Mouse (Mus musculus) midbrain, embryonic 15.5 days (tissue): Measurements from ENCODE around the gene Gm38392. TPM values are rescaled to one million over a fixed set of nuclear protein-coding genes. Genes with fewer than 3 reads are reported as not detected.

ENCODE experiments used
- ATAC-seq: fragments of 200-750 bp; cut with Nextera tagmentation; replicated peaks from 2 replicates; pipeline ENCODE4 v1.8.0; 2017; ENCODE audit warnings: moderate TSS enrichment
- H3K27ac ChIP-seq: fragments of 300-500 bp; sonication (generic); 2 replicates; pipeline ENCODE4 v1.5.1; 2015; ENCODE audit warnings: mild to moderate bottlenecking, inconsistent platforms
- H3K27me3 ChIP-seq: fragments of 300-500 bp; sonication (generic); replicated peaks from 2 replicates; pipeline ENCODE4 v1.6.1; 2015; ENCODE audit warnings: inconsistent platforms
- H3K36me3 ChIP-seq: fragments of 300-500 bp; sonication (generic); replicated peaks from 2 replicates; pipeline ENCODE4 v1.6.1; 2015; ENCODE audit warnings: inconsistent platforms
- H3K4me1 ChIP-seq: fragments of 300-500 bp; sonication (generic); 2 replicates; pipeline ENCODE4 v1.6.1; 2015; ENCODE audit warnings: inconsistent platforms
- H3K4me2 ChIP-seq: fragments of 300-500 bp; sonication (generic); 2 replicates; pipeline ENCODE4 v1.6.1; 2015; ENCODE audit warnings: inconsistent platforms, mild to moderate bottlenecking, moderate library complexity
- H3K4me3 ChIP-seq: fragments of 300-500 bp; sonication (generic); 2 replicates; pipeline ENCODE4 v1.5.1; 2015; ENCODE audit warnings: mild to moderate bottlenecking, inconsistent platforms
- H3K9ac ChIP-seq: fragments of 300-500 bp; sonication (generic); 2 replicates; pipeline ENCODE4 v1.6.1; 2015; ENCODE audit warnings: mild to moderate bottlenecking, inconsistent platforms
- H3K9me3 ChIP-seq: fragments of 300-500 bp; sonication (generic); 2 replicates; pipeline ENCODE4 v1.6.1; 2016; ENCODE audit warnings: inconsistent platforms
- WGBS: fragments of 180-500 bp; shearing (Covaris S2); methylation state at CpG from one replicate; pipeline ENCODE4 v1.1.7; 2015; ENCODE audit warnings: mixed read lengths; 5-methylcytosine and 5-hydroxymethylcytosine counted together
- polyA plus RNA-seq: library from polyadenylated mRNA; unstranded; fragments of >200 nt; fragmentation: Nextera tagmentation; extraction: Ambion mirVana; gene quantifications from 2 replicates; pipeline ENCODE4 v1.2.1, GENCODE M21; 2015

Gm38392 gene
- polyA plus RNA-seq, 1 experiment from 2014 or later, result not detected

DNA sequence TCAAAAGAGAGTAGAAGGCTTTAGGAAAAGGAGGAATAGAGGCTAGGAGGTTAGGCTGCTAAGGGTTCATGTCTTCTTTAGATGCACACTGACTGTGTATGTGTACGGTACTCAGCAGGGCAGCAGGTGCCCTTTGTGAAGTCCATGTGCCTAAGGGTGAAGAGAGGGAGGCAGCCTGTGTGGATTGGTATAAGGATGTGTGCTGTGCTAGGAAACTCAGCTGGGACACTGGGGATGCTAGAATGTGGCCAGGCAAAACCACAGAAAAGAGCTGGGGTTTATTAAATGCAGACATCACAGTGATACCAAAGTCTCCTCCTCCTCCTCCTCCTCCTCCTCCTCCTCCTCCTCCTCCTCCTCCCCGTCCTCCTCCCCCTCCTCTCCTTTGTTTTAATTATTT, 69.3 kb downstream of the Gm38392 start:
- Histone ChIP-seq H3K27ac (peak overlapping the region; percentile 76), H3K9ac (peak overlapping the region; percentile 42), H3K9me3 (no peaks in the 10 kb centered on the region), H3K27me3 (peaks cover 16% of the 10 kb centered on the region), H3K4me3 (peak overlapping the region; percentile 47), H3K4me1 (peaks cover 54% of the 10 kb centered on the region), H3K36me3 (no peaks in the 10 kb centered on the region), H3K4me2 (peak overlapping the region; percentile 63)
- ATAC-seq, result no peak
- 35% methylated on average over 1 of the region's 2 CpGs for WGBS

DNA sequence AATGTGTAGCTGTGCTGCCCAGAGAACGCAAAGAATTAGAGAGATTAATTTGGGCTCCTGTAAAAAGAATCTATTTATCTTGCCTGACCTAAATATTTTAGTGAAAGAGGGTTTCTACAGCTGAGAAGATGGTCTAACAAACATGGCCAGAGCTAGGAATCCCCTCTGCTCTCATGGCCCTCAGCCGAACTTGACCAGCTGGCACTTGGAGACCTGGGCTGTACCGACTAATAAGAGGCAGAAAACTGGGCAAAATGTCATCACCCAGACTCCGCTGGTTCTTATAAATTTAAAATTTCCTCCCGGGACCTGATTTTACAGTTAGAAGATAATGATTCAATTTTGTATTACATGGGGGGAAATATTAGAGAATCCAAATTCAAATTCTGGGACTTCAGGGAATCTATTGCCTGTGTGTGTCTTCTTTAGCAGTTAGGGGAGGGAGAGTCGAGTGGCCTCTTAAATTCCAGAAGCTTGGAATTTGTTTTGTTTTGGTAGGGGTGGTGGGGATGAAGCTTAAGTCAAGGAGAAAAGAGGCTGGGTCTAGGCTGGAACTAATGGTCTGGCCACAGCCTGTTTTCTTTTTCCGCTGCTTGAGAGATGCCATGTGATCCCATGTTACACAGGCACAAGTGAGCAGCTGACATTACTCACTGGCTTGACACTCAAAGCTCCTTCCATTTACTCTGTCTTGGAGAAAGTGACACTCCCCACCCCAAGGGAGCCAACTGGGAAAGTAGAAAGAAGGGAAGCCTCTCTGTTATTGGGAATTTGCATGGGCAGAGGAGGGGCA, 70.3 kb downstream of the Gm38392 start:
- 15% methylated on average over 7 of the region's 7 CpGs for WGBS
- ATAC-seq, result no peak
- Histone ChIP-seq H3K36me3 (no peaks in the 10 kb centered on the region), H3K4me1 (peaks cover 51% of the 10 kb centered on the region), H3K9me3 (no peaks in the 10 kb centered on the region), H3K9ac (peak overlapping the region; percentile 48; the same call in 1 of the 2 replicates), H3K4me2 (peak overlapping the region; percentile 63), H3K27ac (peak overlapping the region; percentile 76), H3K4me3 (peak overlapping the region; percentile 47), H3K27me3 (peaks cover 24% of the 10 kb centered on the region)

DNA sequence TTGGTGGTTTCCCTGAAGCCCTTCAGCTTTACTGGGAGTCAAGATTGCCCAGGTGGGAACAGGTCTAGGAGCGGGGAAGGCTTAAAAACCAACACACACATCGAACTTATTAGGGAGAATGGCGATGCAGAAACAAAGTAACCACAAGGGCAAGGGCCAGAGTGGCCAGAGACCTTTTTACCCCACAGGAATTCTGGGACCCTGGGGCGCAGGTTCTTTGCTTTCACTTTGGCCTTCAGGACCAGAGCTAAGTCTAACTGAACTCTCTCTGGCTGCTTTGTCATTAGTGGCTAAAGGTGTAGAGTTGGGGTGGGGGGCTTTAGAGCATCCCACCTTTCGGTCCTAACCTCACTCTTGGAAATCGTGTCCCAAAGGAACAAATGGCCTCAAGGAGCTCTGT, 70.9 kb downstream of the Gm38392 start:
- WGBS, result 16% methylated on average over 6 of the region's 6 CpGs
- Histone ChIP-seq H3K4me1 (peaks cover 46% of the 10 kb centered on the region), H3K27me3 (peaks cover 27% of the 10 kb centered on the region), H3K36me3 (no peaks in the 10 kb centered on the region), H3K4me2 (peak overlapping the region; percentile 63), H3K27ac (peak overlapping the region; percentile 76), H3K9ac (peak overlapping the region; percentile 48), H3K9me3 (no peaks in the 10 kb centered on the region), H3K4me3 (peak overlapping the region; percentile 47)
- no peak for ATAC-seq

DNA sequence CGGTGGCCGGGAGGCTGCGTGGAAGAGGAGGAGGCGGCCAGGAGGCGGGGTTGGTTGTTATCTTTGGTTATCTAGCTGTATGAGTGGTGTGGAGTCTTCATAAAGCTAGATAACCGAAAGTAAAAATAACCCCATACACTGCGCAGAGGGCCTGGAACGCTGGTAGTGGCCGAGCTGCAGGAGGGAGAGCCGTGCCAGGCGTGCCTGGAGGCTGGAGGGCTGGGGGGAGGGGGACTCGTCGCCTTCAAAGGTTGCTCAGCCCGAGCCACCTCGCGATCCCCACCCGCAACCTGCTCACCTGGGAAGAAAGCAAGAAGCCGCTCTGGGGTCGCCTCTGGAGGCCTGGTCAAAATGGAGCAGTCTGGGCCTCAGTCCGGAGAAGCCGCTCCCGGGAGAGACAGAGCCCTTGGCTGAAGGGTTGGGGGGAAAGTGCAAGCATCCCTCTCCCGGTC, 71.4 kb downstream of the Gm38392 start:
- H3K27ac ChIP-seq, result peak overlapping the region; percentile 76
- peak overlapping the region; percentile 47 for H3K4me3 ChIP-seq
- peaks cover 31% of the 10 kb centered on the region for H3K27me3 ChIP-seq
- H3K4me2 ChIP-seq, result peak overlapping the region; percentile 63
- WGBS, result 4% methylated on average over 23 of the region's 23 CpGs
- peaks cover 45% of the 10 kb centered on the region for H3K4me1 ChIP-seq
- no peaks in the 10 kb centered on the region for H3K36me3 ChIP-seq
- peak overlapping the region; percentile 48 for H3K9ac ChIP-seq
- ATAC-seq, result no peak
- no peaks in the 10 kb centered on the region for H3K9me3 ChIP-seq

DNA sequence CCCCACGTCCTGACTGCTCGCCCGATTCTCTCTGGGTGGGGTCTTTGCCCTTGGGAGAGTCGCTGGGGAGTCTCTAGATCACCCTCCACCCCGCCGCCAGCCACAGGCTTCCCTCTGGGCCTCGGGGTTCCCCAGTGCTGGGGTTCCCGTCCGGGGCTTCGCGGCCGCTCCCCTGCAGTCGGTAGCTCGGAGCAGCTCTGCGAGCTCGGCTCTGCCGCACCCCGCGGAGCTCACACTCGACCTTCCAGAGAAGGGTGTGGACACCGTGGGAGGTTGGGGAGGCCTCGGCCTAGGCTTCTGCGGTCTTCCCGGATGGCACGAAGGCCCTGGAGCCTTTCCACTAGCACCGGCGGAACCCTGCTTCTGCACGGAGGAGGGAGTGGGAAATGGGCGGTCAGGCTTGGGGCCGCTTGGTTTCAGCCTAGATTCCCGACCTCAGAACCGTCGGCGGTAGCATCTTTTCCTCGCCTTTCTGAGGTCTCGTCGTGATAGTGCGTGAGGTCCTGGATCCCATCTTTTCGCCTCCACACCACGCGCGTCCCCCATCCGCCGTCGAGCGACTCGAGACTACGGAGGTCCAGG, 71.9 kb downstream of the Gm38392 start:
- Histone ChIP-seq H3K4me3 (peak overlapping the region; percentile 47), H3K9me3 (no peaks in the 10 kb centered on the region), H3K4me2 (peak overlapping the region; percentile 63), H3K27ac (peak overlapping the region; percentile 76), H3K36me3 (no peaks in the 10 kb centered on the region), H3K27me3 (peaks cover 35% of the 10 kb centered on the region), H3K9ac (peak overlapping the region; percentile 48), H3K4me1 (peaks cover 40% of the 10 kb centered on the region)
- ATAC-seq, result no peak
- 3% methylated on average over 48 of the region's 48 CpGs for WGBS

DNA sequence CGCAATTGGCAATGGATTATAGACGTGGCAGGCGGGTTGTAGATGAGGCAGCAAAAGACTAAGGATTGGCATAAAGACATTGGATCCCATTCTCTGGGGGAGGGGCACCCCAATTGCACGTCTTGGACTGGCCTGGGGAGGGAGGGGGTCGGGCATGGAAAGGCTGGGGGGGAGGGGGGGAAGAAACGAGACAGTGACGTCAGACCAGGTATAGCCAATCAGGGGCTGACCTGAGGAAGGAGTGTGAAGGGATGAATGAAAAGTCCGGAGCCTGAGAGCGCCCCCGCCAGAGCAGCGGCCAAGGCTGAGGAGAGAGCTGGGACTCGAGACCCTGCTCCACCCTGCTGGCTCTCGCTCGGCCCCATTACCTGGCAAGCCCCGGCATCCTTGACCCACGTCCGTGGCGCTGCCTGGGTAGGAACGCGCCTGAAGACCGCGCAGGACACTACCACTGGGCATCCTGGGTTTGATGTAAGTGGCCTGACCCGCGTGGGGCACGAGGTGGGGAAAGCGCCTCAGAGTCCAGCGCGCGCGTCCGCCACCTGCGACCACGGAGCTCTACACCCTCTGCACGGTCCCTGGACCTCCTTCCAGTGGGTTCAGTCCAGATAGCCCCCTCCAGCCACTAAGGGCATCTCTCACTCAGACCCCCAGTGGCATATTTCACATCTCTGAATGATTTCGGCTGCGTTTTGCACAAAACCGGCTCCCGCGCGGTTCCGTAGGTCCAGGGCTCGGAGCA, 72.6 kb downstream of the Gm38392 start:
- peak; percentile 89 for ATAC-seq
- Histone ChIP-seq H3K9me3 (no peaks in the 10 kb centered on the region), H3K27me3 (peaks cover 41% of the 10 kb centered on the region), H3K9ac (peak overlapping the region; percentile 48), H3K27ac (peak overlapping the region; percentile 76), H3K4me2 (peak overlapping the region; percentile 63), H3K36me3 (no peaks in the 10 kb centered on the region), H3K4me1 (peaks cover 41% of the 10 kb centered on the region), H3K4me3 (peak overlapping the region; percentile 47)
- WGBS, result 2% methylated on average over 42 of the region's 42 CpGs

DNA sequence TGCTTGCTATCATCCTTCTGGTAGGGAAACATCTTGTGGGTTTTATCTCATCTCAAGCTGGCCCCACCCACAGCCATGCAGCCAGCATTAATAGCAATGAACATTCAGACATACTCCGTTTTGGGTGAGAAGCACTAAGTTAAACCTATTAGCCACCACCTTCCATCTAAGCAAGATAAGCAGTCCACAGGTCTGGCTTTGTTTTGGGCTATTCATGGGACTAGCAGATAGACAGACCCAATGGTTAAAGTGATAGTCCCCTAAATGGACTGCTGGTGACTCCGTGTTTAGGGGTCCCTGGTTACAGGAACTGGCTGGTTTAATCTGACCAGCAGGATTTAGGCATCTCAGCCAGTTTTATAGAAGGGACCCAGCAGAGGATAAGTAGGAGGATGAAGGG, 74.0 kb downstream of the Gm38392 start:
- 6% methylated on average over 2 of the region's 2 CpGs for WGBS
- H3K27ac ChIP-seq, result peak overlapping the region; percentile 76
- peaks cover 46% of the 10 kb centered on the region for H3K27me3 ChIP-seq
- peak overlapping the region; percentile 63 for H3K4me2 ChIP-seq
- peaks cover 49% of the 10 kb centered on the region for H3K4me1 ChIP-seq
- H3K9ac ChIP-seq, result peak overlapping the region; percentile 5; the same call in 1 of the 2 replicates
- no peaks in the 10 kb centered on the region for H3K36me3 ChIP-seq
- no peaks in the 10 kb centered on the region for H3K9me3 ChIP-seq
- ATAC-seq, result no peak
- peak overlapping the region; percentile 47 for H3K4me3 ChIP-seq

DNA sequence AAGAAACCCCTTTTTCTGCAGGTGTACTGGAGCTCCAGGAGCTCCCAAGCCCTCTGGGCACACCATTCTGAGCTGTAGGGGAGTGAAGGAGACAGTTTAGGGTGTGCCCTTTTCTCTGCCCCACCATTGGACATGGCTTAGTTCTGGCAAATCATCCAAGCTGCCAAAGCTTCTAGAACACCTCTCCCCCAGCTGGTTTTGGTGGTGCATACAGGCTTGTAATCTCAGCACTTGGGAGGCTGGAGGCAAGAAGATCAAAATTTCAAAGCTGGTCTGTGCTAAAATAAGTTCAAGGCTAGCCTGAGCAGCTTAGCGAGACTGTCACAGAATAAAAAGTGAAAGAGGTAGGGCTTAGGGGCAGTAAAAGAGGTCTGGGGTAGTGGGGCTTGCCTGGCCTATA, 74.7 kb downstream of the Gm38392 start:
- WGBS, result 14% methylated on average over 1 of the region's 1 CpGs
- peak overlapping the region; percentile 63 for H3K4me2 ChIP-seq
- H3K9ac ChIP-seq, result peak overlapping the region; percentile 35
- peak overlapping the region; percentile 42 for H3K4me3 ChIP-seq
- no peak for ATAC-seq
- H3K27me3 ChIP-seq, result peaks cover 44% of the 10 kb centered on the region
- no peaks in the 10 kb centered on the region for H3K36me3 ChIP-seq
- peaks cover 49% of the 10 kb centered on the region for H3K4me1 ChIP-seq
- no peaks in the 10 kb centered on the region for H3K9me3 ChIP-seq
- H3K27ac ChIP-seq, result peak overlapping the region; percentile 85

DNA sequence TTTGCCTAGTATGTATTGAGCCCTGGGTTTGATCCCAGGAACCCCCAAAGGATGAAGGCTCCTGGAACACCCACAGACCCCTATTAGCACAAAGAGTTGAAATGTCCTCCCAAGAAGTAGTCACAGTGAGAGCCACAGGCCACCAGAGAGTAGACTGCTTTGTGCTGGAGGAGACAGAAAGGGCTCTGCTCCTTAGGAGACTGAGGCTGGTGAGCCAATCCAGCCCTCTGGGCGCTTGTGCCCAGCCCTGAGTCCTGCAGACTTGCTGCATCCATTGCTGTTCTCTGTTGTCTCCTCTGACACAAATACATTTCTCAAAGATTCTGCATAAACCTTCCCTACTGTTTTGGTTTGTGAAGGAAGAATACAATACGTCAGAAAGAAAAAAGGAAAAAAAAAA, 76.1 kb downstream of the Gm38392 start:
- no peak for ATAC-seq
- Histone ChIP-seq H3K9me3 (no peaks in the 10 kb centered on the region), H3K36me3 (no peaks in the 10 kb centered on the region), H3K4me2 (peak overlapping the region; percentile 63), H3K9ac (peak overlapping the region; percentile 46), H3K4me3 (peak overlapping the region; percentile 42), H3K27ac (peak overlapping the region; percentile 85), H3K27me3 (peaks cover 37% of the 10 kb centered on the region), H3K4me1 (peaks cover 58% of the 10 kb centered on the region)
- WGBS, result 23% methylated on average over 2 of the region's 2 CpGs

DNA sequence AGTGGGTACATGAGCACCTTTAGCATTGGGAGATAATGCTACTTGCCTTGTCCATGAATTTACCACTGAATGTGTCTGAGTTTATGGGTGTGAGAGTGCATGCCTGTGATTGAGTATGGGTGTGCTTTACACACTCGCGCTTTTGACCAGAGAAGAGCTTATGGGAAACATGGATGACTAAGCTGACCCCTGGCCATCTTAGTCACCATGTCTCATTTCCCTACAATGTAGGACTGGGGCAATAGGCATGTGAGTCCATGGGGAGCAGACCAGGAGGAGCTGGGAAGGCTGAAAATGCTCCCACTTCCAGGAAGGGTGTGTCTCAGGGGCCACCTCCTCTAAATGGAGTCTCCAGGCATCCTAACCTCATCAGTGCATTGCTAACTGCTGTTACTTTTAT, 76.9 kb downstream of the Gm38392 start:
- Histone ChIP-seq H3K9ac (peak overlapping the region; percentile 46), H3K27me3 (peaks cover 37% of the 10 kb centered on the region), H3K4me2 (peak overlapping the region; percentile 63), H3K4me3 (peak overlapping the region; percentile 42), H3K4me1 (peaks cover 58% of the 10 kb centered on the region), H3K9me3 (no peaks in the 10 kb centered on the region), H3K27ac (peak overlapping the region; percentile 85), H3K36me3 (no peaks in the 10 kb centered on the region)
- ATAC-seq, result no peak
- WGBS, result 23% methylated on average over 2 of the region's 2 CpGs

DNA sequence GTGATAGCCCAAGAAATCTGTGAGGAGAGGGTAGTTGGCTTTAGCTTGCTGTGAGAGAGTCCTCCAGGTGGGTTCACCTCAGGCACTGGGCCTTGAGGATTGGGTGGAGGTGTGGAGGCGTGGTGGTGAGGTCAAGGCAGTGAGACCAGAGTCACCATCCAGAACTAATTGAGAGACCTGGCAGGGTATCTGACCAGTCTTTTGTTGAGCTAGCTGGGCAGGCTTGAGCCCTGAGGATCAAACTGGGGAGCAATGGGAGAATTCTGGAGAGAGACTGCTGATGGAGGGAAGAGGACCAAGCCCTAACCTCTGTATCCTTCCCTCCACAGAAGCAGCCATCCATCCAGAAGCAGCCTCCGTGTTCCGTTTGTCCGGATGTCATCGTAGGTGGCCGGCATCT, 77.7 kb downstream of the Gm38392 start:
- Histone ChIP-seq H3K9ac (peak overlapping the region; percentile 46), H3K4me1 (peaks cover 58% of the 10 kb centered on the region), H3K4me2 (peak overlapping the region; percentile 63), H3K27me3 (peaks cover 39% of the 10 kb centered on the region), H3K9me3 (no peaks in the 10 kb centered on the region), H3K36me3 (no peaks in the 10 kb centered on the region), H3K27ac (peak overlapping the region; percentile 85), H3K4me3 (peak overlapping the region; percentile 42)
- no peak for ATAC-seq
- 8% methylated on average over 6 of the region's 6 CpGs for WGBS

DNA sequence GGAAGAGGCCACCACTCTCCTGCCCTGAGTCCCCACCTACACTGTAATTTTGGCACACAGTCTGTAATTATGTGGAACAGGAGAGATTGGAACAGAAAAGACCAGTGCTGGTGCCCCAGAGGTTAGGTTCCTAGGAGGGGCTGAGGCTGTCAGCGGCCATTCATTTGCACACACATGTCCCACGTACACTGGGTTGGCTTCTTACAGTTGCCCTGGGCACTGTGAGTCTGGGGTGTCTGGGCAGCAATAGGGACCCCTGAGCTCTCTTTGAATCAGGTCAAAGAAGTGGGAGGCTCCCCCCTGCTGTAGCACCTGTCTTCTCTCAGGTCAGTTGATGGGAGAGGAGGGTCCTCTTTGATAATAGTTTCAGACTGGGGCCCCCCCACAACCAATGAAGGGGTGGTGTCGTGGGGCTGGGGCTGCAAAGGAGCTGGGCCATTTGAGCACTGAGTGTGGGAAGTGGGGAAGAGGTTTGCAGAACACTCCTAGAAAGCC, 78.7 kb downstream of the Gm38392 start:
- H3K36me3 ChIP-seq, result no peaks in the 10 kb centered on the region
- H3K4me1 ChIP-seq, result peaks cover 61% of the 10 kb centered on the region
- no peak for ATAC-seq
- H3K4me2 ChIP-seq, result peak overlapping the region; percentile 63
- H3K9me3 ChIP-seq, result no peaks in the 10 kb centered on the region
- 5% methylated on average over 3 of the region's 3 CpGs for WGBS
- H3K4me3 ChIP-seq, result peak overlapping the region; percentile 42
- peak overlapping the region; percentile 85 for H3K27ac ChIP-seq
- peaks cover 48% of the 10 kb centered on the region for H3K27me3 ChIP-seq
- peak overlapping the region; percentile 46 for H3K9ac ChIP-seq
